Mouse (Mus musculus): ENCODE measurements at regions not wholly inside any gene's neighbourhood (a gene's known extent, or its start where the extent isn't known, plus 50 kb on each side); places are given as distances from the start of the nearest gene placed in this dataset.

DNA sequence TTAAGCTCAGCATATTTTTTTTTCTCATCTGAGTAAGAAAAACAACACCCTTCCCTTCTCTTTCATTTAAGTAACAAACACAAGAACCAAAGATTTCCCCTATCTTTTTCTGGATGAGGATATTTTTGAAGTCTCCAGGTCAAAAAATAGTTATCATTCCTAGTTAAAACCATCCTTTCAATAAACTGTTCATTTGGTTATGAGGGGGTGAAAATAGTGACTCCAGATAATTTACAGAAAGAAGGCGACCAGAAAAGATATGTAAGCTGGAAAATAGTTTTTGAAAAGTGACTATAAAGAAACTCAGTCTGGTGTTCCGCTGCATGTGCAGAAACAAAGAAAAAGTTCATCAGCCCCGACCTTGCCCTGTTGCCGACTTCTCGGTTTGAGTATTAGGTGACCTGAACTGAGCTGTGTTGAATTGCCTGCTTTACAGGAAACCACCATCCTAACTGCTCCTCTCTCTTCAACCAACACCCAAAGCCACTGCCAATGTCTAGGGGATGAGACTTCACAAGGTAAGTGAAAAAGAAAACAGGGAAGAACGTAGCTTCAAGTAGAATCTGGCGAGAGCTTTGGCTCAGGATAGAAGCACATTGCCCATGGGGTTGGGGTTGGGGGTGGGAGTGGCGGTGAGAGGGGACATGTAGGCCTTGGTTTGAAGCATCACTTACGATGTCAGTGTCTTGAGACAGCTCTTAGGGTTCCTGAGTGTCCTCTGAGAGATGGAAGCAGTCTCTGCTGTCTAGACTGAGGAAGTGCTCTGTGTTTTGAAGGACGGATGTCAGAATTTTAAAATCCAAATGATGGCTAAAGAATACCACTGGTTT is 104.6 kb downstream of the Ube2e3 start:
- no peak for DNase-seq (ENCODE audit: low spot score in 2 of 2)

DNA sequence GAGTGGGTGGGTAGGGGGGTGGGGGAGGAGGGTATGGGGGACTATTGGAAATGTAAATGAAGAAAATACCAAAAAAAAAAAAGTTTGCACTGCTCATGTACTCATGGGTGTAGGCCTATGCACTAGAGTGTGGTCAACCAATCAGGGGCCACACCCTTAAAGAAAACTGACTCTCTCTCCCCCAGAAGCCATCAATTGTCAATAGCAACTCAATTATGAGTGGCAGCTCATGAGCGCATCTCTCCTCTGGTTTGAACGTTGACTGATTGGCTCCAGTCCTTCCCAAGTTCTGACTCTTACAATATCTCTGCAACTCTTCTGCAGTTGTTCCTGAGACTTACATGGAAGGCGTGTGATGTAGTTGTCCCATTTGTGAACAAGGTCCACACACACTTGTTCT is 105.9 kb downstream of the Ube2e3 start:
- no peak for DNase-seq (ENCODE audit: low spot score in 2 of 2)

DNA sequence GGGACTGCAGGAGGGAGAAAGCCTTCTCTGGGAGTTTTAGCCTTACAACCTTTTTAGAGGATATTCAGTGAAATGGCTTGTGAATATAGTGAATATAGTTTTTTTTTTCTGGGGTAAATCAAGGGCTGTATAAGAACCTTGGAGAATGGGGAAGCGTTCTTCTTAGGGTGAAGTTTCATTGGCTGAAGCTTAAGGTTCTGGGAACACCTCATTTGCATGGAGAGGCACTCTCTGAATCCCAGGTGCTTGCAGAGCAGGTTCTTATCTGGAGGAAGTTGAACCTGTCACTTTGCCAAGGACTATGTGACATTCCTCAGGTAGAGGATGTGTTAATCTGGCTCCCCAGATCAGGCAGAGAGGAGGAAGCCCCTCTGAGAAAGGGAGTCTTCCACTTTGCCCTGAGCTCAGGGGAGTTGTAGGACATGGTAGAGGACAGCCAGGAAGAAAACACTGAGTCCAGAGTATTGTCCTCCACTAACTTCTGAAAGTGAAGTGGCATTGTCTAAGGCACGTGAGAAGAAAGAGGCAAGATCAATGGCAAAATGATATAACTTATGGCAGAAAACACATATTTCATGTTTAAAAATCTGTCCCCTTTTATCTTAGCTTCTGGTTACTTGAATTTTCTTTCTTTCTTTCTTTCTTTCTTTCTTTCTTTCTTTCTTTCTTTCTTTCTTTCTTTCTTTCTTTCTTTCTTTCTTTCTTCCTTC is 106.9 kb downstream of the Ube2e3 start:
- no peak for DNase-seq (ENCODE audit: low spot score in 2 of 2)

DNA sequence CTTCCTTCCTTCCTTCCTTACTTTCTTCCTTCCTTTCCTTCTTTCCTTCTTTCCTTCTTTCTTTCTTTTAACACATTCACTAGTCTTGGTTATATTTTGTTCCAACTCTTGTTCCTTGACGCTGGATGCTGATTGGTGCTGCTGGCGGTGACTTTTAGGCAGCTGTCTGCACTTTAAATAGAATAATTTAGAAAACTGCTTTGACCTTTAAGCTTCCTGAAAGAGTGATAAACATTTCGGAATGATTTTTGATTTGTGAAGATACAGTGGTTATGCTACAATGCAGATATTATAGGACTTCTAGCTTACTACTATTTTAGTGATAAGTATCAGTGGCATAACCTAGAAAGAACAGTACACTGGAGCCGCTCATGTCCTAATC is 107.5 kb downstream of the Ube2e3 start:
- DNase-seq (ENCODE audit: low spot score in 2 of 2), result no peak

DNA sequence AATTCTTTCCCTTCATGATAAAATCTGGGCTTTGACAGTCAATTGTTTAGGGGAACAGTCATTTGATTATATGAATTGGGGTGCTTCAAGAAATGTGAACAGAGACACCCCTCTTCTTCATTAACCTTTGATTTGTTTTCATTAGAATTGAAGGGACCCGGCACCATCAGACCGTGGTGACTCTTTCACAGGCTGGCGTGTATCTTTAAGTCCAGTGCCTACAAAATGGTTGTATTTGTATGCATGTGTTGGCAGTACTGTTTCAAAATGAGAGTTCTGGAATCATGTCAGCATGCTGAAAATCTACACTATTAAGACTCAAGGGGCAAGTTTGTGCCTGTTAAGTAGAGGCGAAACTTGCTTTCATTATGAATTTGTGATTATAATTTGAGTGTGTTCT is 108.2 kb downstream of the Ube2e3 start:
- DNase-seq (ENCODE audit: low spot score in 2 of 2), result no peak

DNA sequence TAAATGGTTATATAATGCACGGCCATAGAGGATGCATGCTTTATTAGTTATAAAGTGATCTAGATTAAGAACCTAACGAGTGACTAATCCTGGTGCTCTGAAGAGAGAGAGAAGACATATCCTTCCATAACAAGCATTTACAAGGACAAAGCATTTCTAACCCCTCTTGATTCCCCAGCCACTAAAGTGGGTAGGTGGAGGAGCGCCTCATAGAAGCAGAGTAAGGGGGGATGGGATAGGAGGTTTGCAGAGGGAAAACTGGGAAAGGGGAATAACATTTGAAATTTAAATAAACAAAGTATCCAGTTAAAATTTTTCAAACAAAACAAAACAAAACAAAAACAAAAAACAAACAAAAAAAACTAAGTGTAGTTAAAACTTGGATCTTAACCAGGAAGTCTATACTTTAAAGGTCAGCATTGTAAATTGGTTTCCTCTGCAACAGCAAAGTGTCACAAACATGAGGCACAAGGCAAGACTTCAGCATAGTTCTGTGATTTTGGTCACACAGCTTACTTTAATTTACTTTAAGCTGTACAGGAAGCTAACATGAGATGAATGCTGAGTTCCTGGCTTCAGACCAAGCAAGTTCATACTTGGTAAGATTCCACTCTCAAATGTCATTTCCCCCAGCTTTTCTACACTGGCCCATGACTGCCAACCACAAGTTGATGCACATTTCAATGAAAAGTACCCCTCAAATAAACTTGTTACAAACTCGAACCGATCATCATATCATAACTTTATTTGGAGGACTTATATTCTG is 109.9 kb downstream of the Ube2e3 start:
- no peak for DNase-seq (ENCODE audit: low spot score in 2 of 2)

DNA sequence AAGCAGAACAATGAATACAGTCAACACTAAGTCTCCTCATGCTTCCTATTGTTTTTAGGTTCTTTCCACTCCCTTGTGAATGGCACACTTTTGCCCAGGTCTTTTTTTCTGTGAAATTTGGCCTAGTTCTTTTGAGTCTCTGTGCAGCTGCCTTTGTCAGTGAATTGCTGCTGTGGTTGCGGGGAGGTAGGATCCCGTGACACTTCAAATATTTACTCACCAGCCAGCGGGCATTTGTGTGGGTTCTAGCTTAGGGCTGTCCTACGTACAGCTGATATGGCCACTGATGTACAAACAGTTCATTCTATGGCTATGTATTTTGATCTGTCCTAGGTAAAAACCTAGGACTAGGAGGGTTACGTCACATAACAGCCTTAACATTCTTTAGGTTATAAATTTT is 112.1 kb downstream of the Ube2e3 start:
- DNase-seq (ENCODE audit: low spot score in 2 of 2), result no peak

DNA sequence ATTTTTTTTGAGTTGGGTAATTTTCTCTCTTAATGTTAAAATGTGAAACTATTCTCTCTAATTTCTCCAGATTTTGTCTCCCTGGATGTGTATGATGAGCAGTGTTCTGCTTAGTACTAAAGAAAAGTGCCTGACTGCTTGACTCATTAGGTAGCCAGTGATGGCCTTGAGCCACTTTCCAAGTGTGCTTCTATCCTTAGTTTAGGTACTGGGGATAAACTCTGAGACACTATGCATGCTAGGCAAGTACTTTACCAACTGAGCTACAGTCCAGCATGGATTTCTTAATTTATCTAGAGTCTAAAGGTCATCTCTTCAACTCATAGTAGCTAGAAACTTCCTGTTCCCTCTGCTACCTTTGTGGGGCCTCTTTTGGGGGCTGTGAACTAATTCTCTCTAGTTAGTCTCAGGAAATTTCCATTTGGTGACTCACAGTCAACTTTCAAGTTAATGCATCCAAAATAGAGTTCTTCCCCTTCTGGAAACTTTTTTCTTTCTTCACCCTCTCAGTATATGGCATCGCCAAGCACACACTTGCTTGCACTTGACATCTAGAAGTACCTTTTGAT is 112.8 kb downstream of the Ube2e3 start:
- no peak for DNase-seq (ENCODE audit: low spot score in 2 of 2)

DNA sequence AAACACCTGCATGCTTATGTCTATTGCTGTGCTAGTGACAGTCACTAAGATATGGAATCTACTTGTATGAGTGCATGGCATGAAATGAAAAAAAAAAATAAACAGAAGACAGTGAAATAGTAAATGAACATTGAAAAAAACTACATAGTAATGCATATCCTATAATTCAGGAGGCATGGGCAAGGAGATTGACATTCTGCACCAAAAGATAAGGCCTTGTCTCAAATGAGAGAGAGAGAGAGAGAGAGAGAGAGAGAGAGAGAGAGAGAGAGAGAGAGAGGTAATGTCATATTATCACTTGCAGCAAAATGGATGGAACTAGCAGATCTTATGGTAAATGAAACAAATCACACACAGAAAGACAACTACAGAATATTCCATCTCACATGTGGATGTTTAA is 115.4 kb downstream of the Ube2e3 start:
- no peak for DNase-seq (ENCODE audit: low spot score in 2 of 2)

DNA sequence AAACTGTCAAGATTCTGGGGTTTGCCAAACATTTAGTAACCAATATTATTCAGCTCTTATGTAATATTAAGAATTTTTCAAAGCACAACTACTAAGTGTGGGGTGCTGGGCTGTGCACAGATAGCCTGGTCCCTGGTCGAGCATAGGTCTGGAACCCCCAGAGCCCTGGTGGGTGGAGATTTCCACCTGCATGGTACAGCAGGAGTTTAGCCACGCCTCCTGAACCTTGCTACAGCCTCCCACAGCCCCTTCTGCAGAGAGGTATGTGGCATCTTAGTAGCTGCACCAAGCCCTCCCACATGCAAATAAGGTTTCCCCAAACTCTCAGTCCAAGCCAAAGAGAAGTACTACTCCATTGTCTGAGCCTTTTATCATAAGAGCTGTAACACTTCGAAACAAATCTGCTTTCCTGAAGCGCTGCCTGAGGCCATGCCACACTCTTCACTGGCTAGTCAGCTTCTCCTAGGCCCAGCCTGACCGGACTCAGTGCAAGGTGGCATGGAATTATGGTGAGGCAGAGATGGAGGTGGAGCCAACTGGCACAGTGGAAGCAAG is 116.1 kb downstream of the Ube2e3 start:
- no peak for DNase-seq (ENCODE audit: low spot score in 2 of 2)

DNA sequence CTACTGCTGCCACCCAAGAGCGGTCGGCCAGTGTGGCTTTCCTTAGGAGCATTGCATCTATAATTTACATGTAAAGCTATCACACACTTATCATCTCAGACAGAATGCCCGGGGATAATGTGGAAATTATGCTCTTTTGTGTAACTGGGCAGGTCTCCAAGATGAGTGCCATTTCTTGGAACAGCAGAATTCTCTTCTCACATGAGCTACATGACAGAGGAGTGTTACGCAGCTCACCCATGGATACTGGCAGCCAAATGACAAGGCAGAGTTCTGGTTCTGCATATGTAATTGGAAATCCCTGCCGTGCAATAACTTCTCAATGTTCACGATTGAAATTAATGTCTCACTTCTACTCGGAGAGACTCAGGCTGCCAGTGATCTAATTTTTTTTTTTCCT is 119.1 kb downstream of the Ube2e3 start:
- DNase-seq (ENCODE audit: low spot score in 2 of 2), result no peak

DNA sequence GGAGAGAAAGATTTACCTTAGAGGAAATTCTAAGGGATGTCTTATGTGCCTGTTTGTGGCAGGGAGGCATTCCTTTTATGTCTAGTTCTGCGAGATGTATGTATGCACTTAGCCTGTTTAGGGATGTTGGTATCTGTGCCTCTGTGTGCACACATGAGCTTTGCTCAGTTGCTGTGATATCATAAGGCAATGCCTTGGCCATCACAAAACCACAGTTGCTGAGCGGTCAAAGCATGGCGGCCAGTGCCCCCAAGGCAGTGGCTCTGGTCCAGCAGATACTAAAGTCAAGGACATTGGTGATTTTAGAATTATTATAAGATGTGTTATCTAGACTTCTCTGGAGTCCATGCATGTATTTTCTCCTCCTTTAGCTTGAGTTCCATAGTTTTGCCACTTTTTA is 119.5 kb downstream of the Ube2e3 start:
- no peak for DNase-seq (ENCODE audit: low spot score in 2 of 2)

DNA sequence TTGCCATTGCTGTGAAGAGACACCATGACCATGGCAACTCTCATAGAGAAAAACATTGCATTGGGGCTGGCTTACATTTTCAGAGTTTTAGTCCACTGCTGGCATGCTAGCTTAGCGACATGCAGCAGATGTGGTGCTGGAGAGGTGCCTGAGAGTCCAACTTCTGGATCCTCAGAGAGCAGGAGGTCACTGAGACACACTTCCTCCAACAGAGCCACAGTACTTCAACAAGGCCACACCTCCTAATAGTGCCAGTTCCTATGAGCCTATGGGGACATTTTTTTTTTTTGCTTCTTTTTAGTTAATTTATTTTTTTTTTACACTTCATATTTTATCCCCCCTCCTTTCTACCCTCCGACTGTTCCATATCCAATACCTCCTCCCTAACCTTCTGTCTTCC is 120.3 kb downstream of the Ube2e3 start:
- no peak for DNase-seq (ENCODE audit: low spot score in 2 of 2)

DNA sequence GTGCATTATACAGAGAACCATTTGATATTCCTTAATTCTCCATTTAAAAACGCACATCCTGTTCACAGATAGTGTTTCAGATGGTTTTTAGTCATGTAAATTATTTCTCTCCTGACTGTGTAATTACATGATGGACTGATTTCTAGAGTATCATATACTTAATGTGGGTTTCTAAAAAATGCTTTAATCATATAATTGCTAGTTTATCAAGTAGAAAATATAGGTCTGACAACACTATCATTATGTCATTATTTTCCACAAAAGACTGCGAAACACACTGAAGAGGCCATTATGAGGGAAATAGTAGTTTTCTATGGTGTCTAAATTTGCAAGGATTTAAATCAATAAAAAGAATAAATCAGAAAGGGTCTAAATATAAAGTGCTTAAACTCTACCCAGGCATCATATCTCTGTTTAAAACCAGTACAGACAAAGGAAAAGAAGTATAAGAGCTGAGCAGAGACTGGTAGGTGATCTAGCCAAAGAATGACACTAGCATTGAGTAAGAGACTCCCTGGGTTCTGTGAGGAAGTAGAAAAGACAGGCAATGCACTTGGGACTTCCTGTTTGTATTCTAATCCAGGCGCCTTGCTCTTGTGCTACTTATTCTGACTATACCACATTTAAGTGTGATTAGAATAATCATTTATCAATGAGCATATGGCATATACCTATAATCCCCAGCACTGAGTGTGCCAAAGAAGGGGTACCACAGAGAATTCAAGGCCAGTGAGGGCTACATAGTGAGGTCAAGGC is 127.1 kb downstream of the Ube2e3 start:
- DNase-seq (ENCODE audit: low spot score in 2 of 2), result no peak

DNA sequence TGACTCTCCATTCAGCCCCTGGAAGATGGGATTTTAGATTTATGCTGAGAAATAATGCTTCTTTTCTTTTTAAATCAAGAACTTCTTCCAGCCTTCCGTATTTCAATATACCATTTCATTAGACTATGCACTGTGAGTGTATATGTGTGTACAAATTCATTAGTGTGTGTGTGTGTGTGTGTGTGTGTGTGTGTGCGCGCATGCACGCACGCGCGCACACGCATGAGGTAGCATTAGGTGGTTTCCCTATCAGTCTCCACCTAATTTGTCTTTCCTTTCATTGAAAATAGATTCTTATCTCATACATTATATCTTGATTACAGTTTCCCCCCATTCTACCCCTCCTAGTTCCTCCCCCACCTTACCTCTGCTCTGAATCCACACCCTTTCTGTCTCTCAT is 130.7 kb downstream of the Ube2e3 start:
- DNase-seq (ENCODE audit: low spot score in 2 of 2), result no peak

DNA sequence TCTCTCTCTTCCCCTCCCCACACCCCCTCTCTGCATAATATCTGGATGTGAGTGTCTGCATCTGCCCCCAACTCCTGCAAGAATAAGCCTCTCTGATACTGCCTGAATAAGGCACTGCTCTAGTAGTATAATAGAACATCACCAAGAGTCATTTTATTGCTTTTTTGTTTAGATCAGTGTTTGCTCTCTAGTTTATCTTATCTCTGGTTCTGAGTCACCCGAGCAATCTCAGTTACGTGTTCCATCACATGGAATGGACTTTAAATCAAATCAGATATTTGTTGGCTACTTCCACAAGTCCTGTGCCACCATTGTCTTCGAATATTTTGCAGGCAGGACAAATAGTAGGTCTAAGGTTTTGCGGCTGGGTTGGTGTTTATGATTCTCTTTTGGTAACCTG is 131.5 kb downstream of the Ube2e3 start:
- no peak for DNase-seq (ENCODE audit: low spot score in 2 of 2)

DNA sequence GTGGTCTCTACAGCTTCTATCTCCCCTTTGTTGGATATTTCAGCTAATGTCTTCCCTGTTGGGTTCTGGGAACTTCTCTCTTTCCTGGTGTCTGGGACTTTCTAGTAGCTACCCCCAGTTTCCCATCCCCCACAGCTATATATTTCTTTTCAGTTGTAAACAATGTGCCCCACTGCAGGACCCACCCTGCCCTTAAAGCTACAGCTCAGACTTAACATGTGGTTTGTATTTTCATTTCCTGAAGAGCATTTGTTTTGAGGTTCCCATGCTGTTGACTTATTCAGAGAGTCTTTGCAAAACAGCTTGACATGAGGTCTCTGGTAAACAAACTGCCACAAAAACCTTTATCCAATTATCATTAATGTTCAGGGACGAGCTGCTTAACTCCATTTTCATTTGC is 136.9 kb downstream of the Ube2e3 start:
- DNase-seq (ENCODE audit: low spot score in 2 of 2), result no peak

DNA sequence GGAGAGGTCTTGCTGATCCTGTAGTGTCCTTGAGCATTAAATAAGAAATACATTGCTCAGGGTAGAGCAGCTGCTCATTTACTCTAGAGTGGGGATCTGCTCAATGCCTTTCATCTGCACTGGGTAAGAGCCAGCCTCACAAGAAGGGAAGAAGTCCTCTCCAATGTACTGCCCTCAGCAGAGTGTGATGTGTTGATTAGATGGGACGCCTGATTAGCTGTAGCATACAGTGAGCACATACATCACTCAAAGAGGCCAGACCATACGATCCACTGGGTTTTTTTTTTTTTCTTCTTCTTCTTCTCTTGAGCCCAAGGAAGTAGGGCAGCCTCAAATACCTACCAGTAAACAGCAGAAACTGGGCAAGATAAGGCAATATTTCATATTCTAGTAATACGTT is 140.7 kb downstream of the Ube2e3 start:
- DNase-seq (ENCODE audit: low spot score in 2 of 2), result no peak

DNA sequence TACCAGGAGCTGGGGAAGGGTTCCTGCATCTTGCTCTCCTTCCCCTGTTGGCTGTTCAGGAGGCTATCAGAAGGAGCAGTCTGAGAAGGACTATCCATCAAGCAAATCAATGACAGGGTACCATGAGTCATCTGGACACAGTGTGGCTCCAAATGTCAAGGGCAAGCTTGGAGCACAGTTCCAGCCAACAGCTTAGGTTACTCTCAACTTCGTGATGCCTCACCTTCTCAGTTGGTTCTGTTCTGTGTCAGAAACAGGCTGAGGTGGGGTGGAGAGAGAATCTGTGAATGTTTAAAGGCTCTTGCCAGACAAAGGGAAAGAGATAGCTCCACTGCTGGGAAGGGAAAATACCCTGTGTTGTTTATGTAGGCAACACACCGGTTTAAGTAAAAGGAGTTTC is 141.9 kb downstream of the Ube2e3 start:
- DNase-seq (ENCODE audit: low spot score in 2 of 2), result no peak

DNA sequence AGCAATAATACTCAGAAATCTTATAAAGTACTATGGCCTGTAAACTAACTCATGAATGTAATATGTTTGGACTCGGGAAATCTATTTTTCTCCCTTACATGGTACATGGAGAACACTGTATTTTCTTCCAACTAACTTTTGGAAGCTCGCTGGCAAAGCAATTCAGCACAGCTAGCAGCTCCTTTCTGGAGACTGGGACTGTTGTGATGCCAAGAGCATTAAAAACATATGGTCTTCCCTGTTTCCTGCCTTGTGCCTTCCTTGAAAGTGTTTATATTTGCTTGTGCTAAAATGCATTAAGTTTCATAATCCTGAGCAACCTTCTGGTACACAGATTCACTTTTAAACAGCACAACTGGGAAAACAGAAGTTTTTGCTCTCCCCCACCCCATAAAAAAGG is 142.3 kb downstream of the Ube2e3 start:
- DNase-seq (ENCODE audit: low spot score in 2 of 2), result no peak

DNA sequence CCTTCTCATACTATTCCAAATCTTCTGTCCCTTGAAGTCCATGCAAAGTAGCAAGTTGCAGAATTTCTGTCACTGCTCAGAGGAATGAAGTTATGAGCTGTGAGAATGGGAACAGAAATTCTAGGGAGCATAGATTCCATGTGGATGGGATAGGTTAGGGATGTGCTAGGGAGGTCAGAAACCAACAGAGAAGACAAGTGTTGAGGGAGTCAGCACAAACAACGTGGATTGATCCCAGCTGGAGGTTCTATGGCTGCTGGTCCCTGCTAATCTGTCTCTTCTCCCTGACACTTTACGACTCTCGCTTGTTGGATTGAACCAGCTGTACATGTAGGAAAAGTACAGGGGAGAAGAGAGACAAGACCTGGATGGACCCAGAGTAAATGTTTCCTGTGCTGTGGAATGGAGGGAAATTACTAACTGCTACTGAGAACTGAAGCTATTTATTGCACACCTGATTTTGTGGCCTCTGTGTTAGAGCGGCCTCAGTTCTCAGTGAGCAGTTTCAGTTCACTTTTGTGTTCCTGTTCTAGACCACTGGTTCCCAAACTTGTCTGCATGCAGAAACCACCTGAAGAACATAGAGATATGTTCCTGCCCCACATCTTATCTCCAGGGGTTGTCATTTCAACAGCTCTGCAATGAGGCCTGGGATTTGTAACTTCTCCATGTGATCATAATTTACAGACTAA is 151.0 kb downstream of the Ube2e3 start:
- DNase-seq (ENCODE audit: low spot score in 2 of 2), result no peak
